Mouse (Mus musculus) spleen, adult 2 months (tissue): ENCODE results near the gene Rpl13.

Experiments used
- CTCF ChIP-seq: fragments of 200-500 bp; IDR thresholded peaks from 2 replicates; pipeline ENCODE4 v1.5.1; 2011; ENCODE audit warnings: mild to moderate bottlenecking, inconsistent platforms; ENCODE audit not compliant: insufficient read depth, insufficient read length, insufficient replicate concordance; ENCODE audit errors: extremely low read depth
- POLR2A ChIP-seq: fragments of 200-500 bp; IDR thresholded peaks from 2 replicates; pipeline ENCODE4 v1.6.1; 2011; ENCODE audit warnings: low read depth, low read length, inconsistent platforms

GRCm38 (mm10) chr8:123065214-123066100 lies 36.7 kb upstream of the Rpl13 start:
- TF ChIP-seq CTCF (peak; percentile 26; the same call in 1 of the 2 replicates), POLR2A (peak; percentile 90)
